Mouse (Mus musculus): ENCODE measurements around the gene Cdh4. TPM values are rescaled to one million over a fixed set of nuclear protein-coding genes. Genes with fewer than 3 reads are reported as not detected.

Cdh4 gene
- polyA plus RNA-seq, 1 experiment: not detected

- Histone ChIP-seq H3K27me3 (ENCODE audit: control insufficient read depth, insufficient read depth, insufficient read length) (no peaks in the 10 kb centered on the region), H3ac (ENCODE audit: control insufficient read depth, insufficient read length) (no peak overlapping the region)
- TF ChIP-seq USF1 (IDR thresholded peaks at IDR 0.05; ENCODE audit: low read depth) (no peak), MYOG (IDR thresholded peaks at IDR 0.05; ENCODE audit: control insufficient read depth in 1 of 3, insufficient read depth in 1 of 3, insufficient read length in 2 of 3, low read depth in 2 of 3) (no peak), CEBPB (IDR thresholded peaks at IDR 0.05; ENCODE audit: insufficient read depth, poor library complexity, severe bottlenecking) (no peak), MAX (IDR thresholded peaks at IDR 0.05; ENCODE audit: low read depth) (no peak), POLR2A (IDR thresholded peaks at IDR 0.05; ENCODE audit: insufficient read length, low read depth) (no peak), E2F4 (IDR thresholded peaks at IDR 0.05; ENCODE audit: insufficient read depth) (no peak), TCF12 (IDR thresholded peaks at IDR 0.05; ENCODE audit: insufficient read depth, poor library complexity, severe bottlenecking) (no peak), SRF (IDR thresholded peaks at IDR 0.05; ENCODE audit: control insufficient read depth, insufficient read length, low read depth) (no peak), MYOD1 (IDR thresholded peaks at IDR 0.05; ENCODE audit: control insufficient read depth in 1 of 3, insufficient read length in 2 of 3, low read depth in 2 of 3) (no peak), TCF3 (IDR thresholded peaks at IDR 0.05; ENCODE audit: insufficient read length, low read depth) (no peak), REST (IDR thresholded peaks at IDR 0.05; ENCODE audit: insufficient read depth, insufficient read length) (no peak), POLR2AphosphoS2 (IDR thresholded peaks at IDR 0.05; ENCODE audit: insufficient read length, low read depth) (no peak)
Measured at GRCm38 (mm10) chr2:179813035-179813827, 371.0 kb downstream of the Cdh4 start.

DNA sequence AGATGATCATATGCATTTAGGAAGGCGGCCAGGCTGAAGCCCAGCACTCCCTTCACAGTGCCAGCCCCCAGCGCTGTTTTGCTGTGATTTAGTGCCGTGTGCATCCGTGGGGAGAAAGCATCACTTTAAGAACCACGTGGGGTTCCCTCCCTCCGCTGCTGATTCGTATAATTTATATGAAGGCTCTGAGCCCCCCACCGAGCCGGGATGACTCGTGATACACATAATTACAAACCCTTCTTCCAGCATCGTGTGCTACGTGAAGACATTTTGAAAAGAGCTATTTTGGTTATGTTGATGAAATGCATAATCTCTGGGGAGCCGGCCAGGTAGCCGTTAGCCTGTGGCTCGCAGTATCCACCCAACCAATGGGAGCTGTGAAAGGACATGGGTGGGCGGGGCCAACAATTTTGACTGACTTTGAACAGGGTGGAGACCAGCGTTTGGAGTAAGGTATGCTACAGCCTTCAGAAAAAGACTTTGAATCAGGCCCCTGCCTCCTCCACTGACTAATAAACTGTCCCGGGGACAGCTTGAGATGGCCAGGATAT, 382.6 kb downstream of the Cdh4 start:
- Histone ChIP-seq H3K4me2 (ENCODE audit: low read depth) (no peak overlapping the region), H3ac (ENCODE audit: control insufficient read depth, insufficient read length) (no peak overlapping the region), H3K27me3 (ENCODE audit: control insufficient read depth, insufficient read depth, insufficient read length) (no peaks in the 10 kb centered on the region), H3K36me3 (ENCODE audit: control insufficient read depth, insufficient read depth) (no peaks in the 10 kb centered on the region), H3K79me2 (ENCODE audit: control insufficient read depth, insufficient read depth) (no peaks in the 10 kb centered on the region), H3K4me3 (no peak overlapping the region)
- TF ChIP-seq USF1 (IDR thresholded peaks at IDR 0.05; ENCODE audit: low read depth) (no peak), SRF (IDR thresholded peaks at IDR 0.05; ENCODE audit: control insufficient read depth, insufficient read length, low read depth) (no peak), MYOG (IDR thresholded peaks at IDR 0.05; ENCODE audit: control insufficient read depth in 1 of 3, insufficient read depth in 1 of 3, insufficient read length in 2 of 3, low read depth in 2 of 3) (no peak)

More at GRCm38 (mm10) chr2:179813035-179813827, 371.0 kb downstream of the Cdh4 start:
- Histone ChIP-seq H3K4me2 (ENCODE audit: low read depth) (no peak overlapping the region), H3K4me3 (no peak overlapping the region), H3K79me2 (ENCODE audit: control insufficient read depth, insufficient read depth) (no peaks in the 10 kb centered on the region), H3K36me3 (ENCODE audit: control insufficient read depth, insufficient read depth) (no peaks in the 10 kb centered on the region)

- Histone ChIP-seq H3K27me3 (ENCODE audit: control insufficient read depth, insufficient read depth, insufficient read length) (no peaks in the 10 kb centered on the region), H3K36me3 (ENCODE audit: control insufficient read depth, insufficient read depth) (no peaks in the 10 kb centered on the region), H3ac (ENCODE audit: control insufficient read depth, insufficient read length) (no peak overlapping the region), H3K4me3 (no peak overlapping the region), H3K4me2 (ENCODE audit: low read depth) (no peak overlapping the region), H3K79me2 (ENCODE audit: control insufficient read depth, insufficient read depth) (no peaks in the 10 kb centered on the region)
- TF ChIP-seq REST (IDR thresholded peaks at IDR 0.05; ENCODE audit: insufficient read depth, insufficient read length) (no peak), TCF12 (IDR thresholded peaks at IDR 0.05; ENCODE audit: insufficient read depth, poor library complexity, severe bottlenecking) (no peak), POLR2A (IDR thresholded peaks at IDR 0.05; ENCODE audit: insufficient read length, low read depth) (no peak), MAX (IDR thresholded peaks at IDR 0.05; ENCODE audit: low read depth) (no peak), MYOG (IDR thresholded peaks at IDR 0.05; ENCODE audit: control insufficient read depth in 1 of 3, insufficient read depth in 1 of 3, insufficient read length in 2 of 3, low read depth in 2 of 3) (no peak), POLR2AphosphoS2 (IDR thresholded peaks at IDR 0.05; ENCODE audit: insufficient read length, low read depth) (no peak), MYOD1 (IDR thresholded peaks at IDR 0.05; ENCODE audit: control insufficient read depth in 1 of 3, insufficient read length in 2 of 3, low read depth in 2 of 3) (no peak), TCF3 (IDR thresholded peaks at IDR 0.05; ENCODE audit: insufficient read length, low read depth) (no peak), USF1 (IDR thresholded peaks at IDR 0.05; ENCODE audit: low read depth) (no peak), E2F4 (IDR thresholded peaks at IDR 0.05; ENCODE audit: insufficient read depth) (no peak), SRF (IDR thresholded peaks at IDR 0.05; ENCODE audit: control insufficient read depth, insufficient read length, low read depth) (no peak), CEBPB (IDR thresholded peaks at IDR 0.05; ENCODE audit: insufficient read depth, poor library complexity, severe bottlenecking) (no peak)
Measured at GRCm38 (mm10) chr2:179828968-179829367, 386.7 kb downstream of the Cdh4 start.

DNA sequence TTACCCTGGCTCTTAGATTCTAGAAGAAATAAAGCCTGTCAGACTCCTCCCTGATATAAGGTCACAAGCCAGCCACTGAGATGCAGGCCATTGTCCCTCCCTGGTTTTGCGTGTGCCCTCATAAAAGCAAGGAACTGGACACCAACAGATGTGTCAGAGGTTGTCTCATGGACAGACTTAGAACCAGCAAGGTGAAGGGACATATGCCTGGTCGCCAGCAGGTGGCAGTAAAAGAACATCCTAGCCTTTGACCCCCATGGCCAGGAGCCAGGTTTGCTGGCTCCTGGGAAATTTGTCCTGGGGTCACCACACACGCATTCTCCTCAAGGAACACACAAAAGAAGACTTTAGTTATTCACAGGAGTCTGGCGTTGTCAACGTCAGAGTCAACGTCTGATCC, 387.7 kb downstream of the Cdh4 start:
- no peaks in the 10 kb centered on the region for H3K36me3 ChIP-seq (ENCODE audit: control insufficient read depth, insufficient read depth)
- no peak for TF ChIP-seq POLR2AphosphoS2 (IDR thresholded peaks at IDR 0.05; ENCODE audit: insufficient read length, low read depth)
- no peaks in the 10 kb centered on the region for H3K27me3 ChIP-seq (ENCODE audit: control insufficient read depth, insufficient read depth, insufficient read length)
- H3K4me3 ChIP-seq: no peak overlapping the region
- no peak overlapping the region for H3ac ChIP-seq (ENCODE audit: control insufficient read depth, insufficient read length)
- H3K4me2 ChIP-seq (ENCODE audit: low read depth): no peak overlapping the region
- no peaks in the 10 kb centered on the region for H3K79me2 ChIP-seq (ENCODE audit: control insufficient read depth, insufficient read depth)

DNA sequence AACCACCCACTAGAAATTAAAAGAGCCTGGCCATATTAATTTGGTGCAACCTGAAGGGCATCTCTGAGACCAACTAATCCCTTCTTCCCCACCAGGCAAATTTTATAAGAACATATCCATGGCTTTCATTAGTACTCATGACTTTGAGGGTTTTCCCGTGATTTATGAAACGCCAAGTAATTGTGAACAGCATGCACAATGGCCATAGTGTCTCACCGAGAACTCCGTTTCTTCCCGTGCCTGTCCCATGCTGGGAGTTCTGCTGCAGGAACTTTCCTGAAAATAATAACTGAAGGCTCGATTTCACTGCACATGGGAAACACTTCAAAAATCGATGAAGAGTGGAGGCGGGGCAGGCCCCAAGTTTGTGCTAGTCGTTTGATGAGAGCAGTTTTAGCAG, 392.7 kb downstream of the Cdh4 start:
- Histone ChIP-seq H3ac (ENCODE audit: control insufficient read depth, insufficient read length) (no peak overlapping the region), H3K4me2 (ENCODE audit: low read depth) (no peak overlapping the region), H3K79me2 (ENCODE audit: control insufficient read depth, insufficient read depth) (no peaks in the 10 kb centered on the region), H3K4me3 (no peak overlapping the region), H3K36me3 (ENCODE audit: control insufficient read depth, insufficient read depth) (no peaks in the 10 kb centered on the region), H3K27me3 (ENCODE audit: control insufficient read depth, insufficient read depth, insufficient read length) (peaks cover 20% of the 10 kb centered on the region)
- no peak for TF ChIP-seq POLR2A (IDR thresholded peaks at IDR 0.05; ENCODE audit: insufficient read length, low read depth)
- no peak for TF ChIP-seq E2F4 (IDR thresholded peaks at IDR 0.05; ENCODE audit: insufficient read depth)
- no peak for TF ChIP-seq TCF3 (IDR thresholded peaks at IDR 0.05; ENCODE audit: insufficient read length, low read depth)
- TF ChIP-seq MAX (IDR thresholded peaks at IDR 0.05; ENCODE audit: low read depth): no peak
- TF ChIP-seq REST (IDR thresholded peaks at IDR 0.05; ENCODE audit: insufficient read depth, insufficient read length): no peak
- no peak for TF ChIP-seq MYOD1 (IDR thresholded peaks at IDR 0.05; ENCODE audit: control insufficient read depth in 1 of 3, insufficient read length in 2 of 3, low read depth in 2 of 3)
- TF ChIP-seq SRF (IDR thresholded peaks at IDR 0.05; ENCODE audit: control insufficient read depth, insufficient read length, low read depth): no peak
- TF ChIP-seq CEBPB (IDR thresholded peaks at IDR 0.05; ENCODE audit: insufficient read depth, poor library complexity, severe bottlenecking): no peak
- TF ChIP-seq TCF12 (IDR thresholded peaks at IDR 0.05; ENCODE audit: insufficient read depth, poor library complexity, severe bottlenecking): no peak
- no peak for TF ChIP-seq POLR2AphosphoS2 (IDR thresholded peaks at IDR 0.05; ENCODE audit: insufficient read length, low read depth)
- no peak for TF ChIP-seq USF1 (IDR thresholded peaks at IDR 0.05; ENCODE audit: low read depth)
- no peak for TF ChIP-seq MYOG (IDR thresholded peaks at IDR 0.05; ENCODE audit: control insufficient read depth in 1 of 3, insufficient read depth in 1 of 3, insufficient read length in 2 of 3, low read depth in 2 of 3)

Measured in myocyte (in vitro differentiated cells).